Mouse (Mus musculus) forebrain, postnatal 0 days (tissue): ENCODE data around the gene Olfr1465. TPM values are rescaled to one million over a fixed set of nuclear protein-coding genes. Genes with fewer than 3 reads are reported as not detected.

ENCODE experiments used
- ATAC-seq: fragments of 200-750 bp; cut with Nextera tagmentation; 2 replicates; pipeline ENCODE4 v1.8.0; 2017; ENCODE audit warnings: mild to moderate bottlenecking, moderate library complexity
- DNase-seq: peaks from one replicate; pipeline ENCODE4 v3.0.0-alpha.2; 2015
- H3K27ac ChIP-seq: fragments of 300-500 bp; sonication (generic); 2 replicates; pipeline ENCODE4 v1.5.1; 2014; ENCODE audit warnings: low read depth, mild to moderate bottlenecking, antibody characterized with exemption, low read length, moderate library complexity, mixed read lengths
- H3K27me3 ChIP-seq: fragments of 300-500 bp; sonication (generic); 2 replicates; pipeline ENCODE4 v1.6.1; 2014; ENCODE audit warnings: mild to moderate bottlenecking, low read length, mixed read lengths; ENCODE audit not compliant: insufficient read depth
- H3K36me3 ChIP-seq: fragments of 300-500 bp; sonication (generic); 2 replicates; pipeline ENCODE4 v1.6.1; 2014; ENCODE audit warnings: mild to moderate bottlenecking, moderate library complexity; ENCODE audit not compliant: insufficient read depth
- H3K4me1 ChIP-seq: fragments of 300-500 bp; sonication (generic); 2 replicates; pipeline ENCODE4 v1.6.1; 2014; ENCODE audit warnings: antibody characterized with exemption; ENCODE audit not compliant: insufficient read depth
- H3K4me2 ChIP-seq: fragments of 300-500 bp; sonication (generic); 2 replicates; pipeline ENCODE4 v1.6.1; 2014; ENCODE audit warnings: low read depth, mild to moderate bottlenecking, moderate library complexity
- H3K4me3 ChIP-seq: fragments of 300-500 bp; sonication (generic); 2 replicates; pipeline ENCODE4 v1.5.1; 2014; ENCODE audit warnings: low read depth, low read length, mixed read lengths
- H3K9ac ChIP-seq: fragments of 300-500 bp; sonication (generic); 2 replicates; pipeline ENCODE4 v1.6.1; 2014; ENCODE audit warnings: mild to moderate bottlenecking
- H3K9me3 ChIP-seq: fragments of 300-500 bp; sonication (generic); 2 replicates; pipeline ENCODE4 v1.6.1; 2016; ENCODE audit warnings: low read length
- CTCF ChIP-seq: sonication (generic); IDR thresholded peaks from 2 replicates; pipeline ENCODE4 v1.5.1; 2016; ENCODE audit warnings: antibody characterized with exemption, control low read depth, low read depth
- WGBS: fragments of 180-500 bp; shearing (Covaris S2); extraction: QIAGEN DNeasy Blood & Tissue Kit; methylation state at CpG from one replicate; pipeline ENCODE4 v1.1.7; 2014; 5-methylcytosine and 5-hydroxymethylcytosine counted together
- polyA plus RNA-seq: library from polyadenylated mRNA; unstranded; fragments of >200 nt; fragmentation: Nextera tagmentation; extraction: Ambion mirVana; gene quantifications from 2 replicates; pipeline ENCODE4 v1.2.1, GENCODE M21; 2015
- total RNA-seq: library from RNA; depleted of rRNA; stranded (reverse); fragments of >200 nt; gene quantifications from 2 replicates; pipeline ENCODE4 v1.2.3, GENCODE M21; 2014; rRNA removed

The Olfr1465 gene
- total RNA-seq (not detected in 2 replicates), polyA plus RNA-seq (not detected in 2 replicates)

GRCm38 (mm10) chr19:13315441-13315840 is at the start of gene Olfr1465:
Olfr1465 (minus strand) TSS chr19:13315541.
- no peaks in the 10 kb centered on the region for H3K27me3 ChIP-seq
- no peaks in the 10 kb centered on the region for H3K9me3 ChIP-seq
- H3K36me3 ChIP-seq, result no peaks in the 10 kb centered on the region
- H3K4me1 ChIP-seq, result no peaks in the 10 kb centered on the region
- TF ChIP-seq CTCF, result no peak
- H3K27ac ChIP-seq, result no peak within 1 kb of the TSS
- no peak for ATAC-seq
- H3K9ac ChIP-seq, result no peak within 1 kb of the TSS
- no peak for DNase-seq
- no peak within 1 kb of the TSS for H3K4me3 ChIP-seq
- H3K4me2 ChIP-seq, result no peak within 1 kb of the TSS

GRCm38 (mm10) chr19:13361936-13362335 is 46.6 kb upstream of the Olfr1465 start, which contains the start of gene Olfr1467:
Olfr1467 (plus strand) TSS chr19:13362236.
- H3K27me3 ChIP-seq, result no peaks in the 10 kb centered on the region
- DNase-seq (no peak), ATAC-seq (no peak)
- H3K9ac ChIP-seq, result no peak within 1 kb of the TSS
- H3K4me1 ChIP-seq, result no peaks in the 10 kb centered on the region
- no peak within 1 kb of the TSS for H3K27ac ChIP-seq
- no peak within 1 kb of the TSS for H3K4me2 ChIP-seq
- H3K36me3 ChIP-seq, result no peaks in the 10 kb centered on the region
- WGBS, result 78% methylated on average over 2 of the region's 2 CpGs
- H3K4me3 ChIP-seq, result no peak within 1 kb of the TSS
- peaks cover 11% of the 10 kb centered on the region; the same call in 1 of the 2 replicates for H3K9me3 ChIP-seq
- TF ChIP-seq CTCF, result no peak

GRCm38 (mm10) chr19:13338562-13338961 is 23.2 kb upstream of the Olfr1465 start, which contains the start of gene Olfr1466:
Olfr1466 (plus strand) TSS chr19:13338862.
- WGBS, result 90% methylated on average over 2 of the region's 2 CpGs
- TF ChIP-seq CTCF, result no peak
- no peaks in the 10 kb centered on the region for H3K4me1 ChIP-seq
- no peak within 1 kb of the TSS for H3K4me3 ChIP-seq
- H3K4me2 ChIP-seq, result no peak within 1 kb of the TSS
- H3K9ac ChIP-seq, result no peak within 1 kb of the TSS
- DNase-seq, result no peak
- H3K27ac ChIP-seq, result no peak within 1 kb of the TSS
- H3K27me3 ChIP-seq, result no peaks in the 10 kb centered on the region
- H3K36me3 ChIP-seq, result no peaks in the 10 kb centered on the region
- H3K9me3 ChIP-seq, result peaks cover 9% of the 10 kb centered on the region; the same call in 1 of the 2 replicates
- ATAC-seq, result no peak

Other genes starting within 250 kb of the Olfr1465 start
- not detected in 2 replicates for gene Olfr1457, start 217.7 kb downstream of the Olfr1465 start, total RNA-seq
- not detected in 2 replicates for gene Olfr1457, start 217.7 kb downstream of the Olfr1465 start, polyA plus RNA-seq
- not detected in 2 replicates for gene Olfr1458, start 208.8 kb downstream of the Olfr1465 start, total RNA-seq
- gene Olfr1458, start 208.8 kb downstream of the Olfr1465 start, polyA plus RNA-seq, result not detected in 2 replicates
- not detected in 2 replicates for gene Olfr1459, start 166.0 kb downstream of the Olfr1465 start, total RNA-seq
- gene Olfr1459, start 166.0 kb downstream of the Olfr1465 start, polyA plus RNA-seq, result not detected in 2 replicates
- not detected in 2 replicates for gene Olfr1461, start 152.5 kb downstream of the Olfr1465 start, total RNA-seq
- gene Olfr1461, start 152.5 kb downstream of the Olfr1465 start, polyA plus RNA-seq, result not detected in 2 replicates
- not detected in 2 replicates for gene Olfr1462, start 129.8 kb downstream of the Olfr1465 start, total RNA-seq
- gene Olfr1462, start 129.8 kb downstream of the Olfr1465 start, polyA plus RNA-seq, result not detected in 2 replicates
- not detected in 2 replicates for gene Olfr1463, start 84.2 kb downstream of the Olfr1465 start, total RNA-seq
- not detected in 2 replicates for gene Olfr1463, start 84.2 kb downstream of the Olfr1465 start, polyA plus RNA-seq
- not detected in 2 replicates for gene Olfr1466, start 23.3 kb upstream of the Olfr1465 start, total RNA-seq
- not detected in 2 replicates for gene Olfr1466, start 23.3 kb upstream of the Olfr1465 start, polyA plus RNA-seq
- gene Olfr1467, start 46.7 kb upstream of the Olfr1465 start, total RNA-seq, result not detected in 2 replicates
- gene Olfr1467, start 46.7 kb upstream of the Olfr1465 start, polyA plus RNA-seq, result not detected in 2 replicates
- not detected in 2 replicates for gene Olfr1469, start 92.3 kb upstream of the Olfr1465 start, total RNA-seq
- not detected in 2 replicates for gene Olfr1469, start 92.3 kb upstream of the Olfr1465 start, polyA plus RNA-seq
- gene Olfr1471, start 127.9 kb upstream of the Olfr1465 start, total RNA-seq, result not detected in 2 replicates
- gene Olfr1471, start 127.9 kb upstream of the Olfr1465 start, polyA plus RNA-seq, result not detected in 2 replicates
- not detected in 2 replicates for gene Olfr1472, start 140.5 kb upstream of the Olfr1465 start, total RNA-seq
- gene Olfr1472, start 140.5 kb upstream of the Olfr1465 start, polyA plus RNA-seq, result not detected in 2 replicates
- gene Olfr1474, start 154.0 kb upstream of the Olfr1465 start, total RNA-seq, result not detected in 2 replicates
- gene Olfr1474, start 154.0 kb upstream of the Olfr1465 start, polyA plus RNA-seq, result not detected in 2 replicates
- not detected in 2 replicates for gene Olfr1475, start 164.7 kb upstream of the Olfr1465 start, total RNA-seq
- not detected in 2 replicates for gene Olfr1475, start 164.7 kb upstream of the Olfr1465 start, polyA plus RNA-seq
- not detected in 2 replicates for gene Olfr1477, start 185.0 kb upstream of the Olfr1465 start, total RNA-seq
- not detected in 2 replicates for gene Olfr1477, start 185.0 kb upstream of the Olfr1465 start, polyA plus RNA-seq
- gene Olfr1480, start 212.4 kb upstream of the Olfr1465 start, total RNA-seq, result not detected in 2 replicates
- gene Olfr1480, start 212.4 kb upstream of the Olfr1465 start, polyA plus RNA-seq, result not detected in 2 replicates